ENCODE assay signal across 9 mouse cellular contexts in genomic region chr4:123588353-123589301, GRCm38 (mm10).
A peak's percentile ranks its signal among the peaks of the same experiment; 100 is the strongest.
DNase-seq lines count a peak whose midpoint lies in the region; ATAC-seq and TF ChIP-seq lines count a peak whose summit lies in the region.
"Had no signal": no experiment of that assay in that cellular context is flagged by ENCODE, and none has a peak within 500 bp of the region (broad histone marks: within the 10 kb centered on the region; RNA-seq: fewer than 3 reads in every experiment).

No protein-coding gene starts in this region.

- no peak overlapping the region for H3K4me2 ChIP-seq in liver, postnatal 0 days (ENCODE audit: low read depth, low read length)
- H3K4me2 ChIP-seq in neural tube, embryonic 15.5 days: no peak overlapping the region
- H3K4me2 ChIP-seq: embryonic facial prominence, embryonic 12.5 days had no signal

- TF ChIP-seq EP300 in liver, postnatal 0 days (IDR thresholded peaks at IDR 0.05; ENCODE audit: low read depth): no peak

- no peak overlapping the region for H3K9ac ChIP-seq in liver, postnatal 0 days (replicated peaks)
- no peak overlapping the region for H3K9ac ChIP-seq in neural tube, embryonic 15.5 days (replicated peaks)
- H3K9ac ChIP-seq: embryonic facial prominence, embryonic 12.5 days had no signal

- peak; percentile 42 for ATAC-seq in liver, postnatal 0 days
- no peak for ATAC-seq in neural tube, embryonic 15.5 days (ENCODE audit: low FRiP score)

- no peak overlapping the region for H3K4me3 ChIP-seq in liver, postnatal 0 days (ENCODE audit: low read depth, low read length)
- H3K4me3 ChIP-seq in heart, embryonic 10.5 days: no peak overlapping the region
- no peak overlapping the region for H3K4me3 ChIP-seq in neural tube, embryonic 15.5 days (replicated peaks)
- H3K4me3 ChIP-seq: embryonic facial prominence, embryonic 12.5 days had no signal

- DNase-seq in liver, postnatal 0 days: peak; percentile 27
- no peak for DNase-seq in liver
- peak; percentile 42 for DNase-seq in adrenal gland, adult 8-10 months
- no peak for DNase-seq in heart, embryonic 10.5 days (ENCODE audit: low spot score)
- peak; percentile 58 for DNase-seq in kidney, postnatal 14 days
- no peak for DNase-seq in B cell, adult 2 months
- DNase-seq in spleen, adult 18-20 months: no peak

- H3K9me3 ChIP-seq in liver, postnatal 0 days (ENCODE audit: low read length): no peaks in the 10 kb centered on the region
- H3K9me3 ChIP-seq in heart, embryonic 10.5 days: no peaks in the 10 kb centered on the region
- no peaks in the 10 kb centered on the region for H3K9me3 ChIP-seq in neural tube, embryonic 15.5 days (replicated peaks)
- H3K9me3 ChIP-seq: embryonic facial prominence, embryonic 12.5 days had no signal

- no peaks in the 10 kb centered on the region for H3K36me3 ChIP-seq in liver, postnatal 0 days (replicated peaks; ENCODE audit: insufficient read depth, low read length)
- H3K36me3 ChIP-seq in heart, embryonic 10.5 days: no peaks in the 10 kb centered on the region
- H3K36me3 ChIP-seq in neural tube, embryonic 15.5 days: no peaks in the 10 kb centered on the region
- H3K36me3 ChIP-seq: embryonic facial prominence, embryonic 12.5 days had no signal

- H3K4me1 ChIP-seq in liver, postnatal 0 days (ENCODE audit: insufficient read depth): peaks cover 9% of the 10 kb centered on the region; the same call in 1 of the 2 replicates
- peaks cover 53% of the 10 kb centered on the region for H3K4me1 ChIP-seq in heart, embryonic 10.5 days
- peaks cover 45% of the 10 kb centered on the region for H3K4me1 ChIP-seq in neural tube, embryonic 15.5 days

- H3K27me3 ChIP-seq in liver, postnatal 0 days (ENCODE audit: insufficient read depth, low read length): no peaks in the 10 kb centered on the region
- no peaks in the 10 kb centered on the region for H3K27me3 ChIP-seq in heart, embryonic 10.5 days (ENCODE audit: insufficient read depth, poor library complexity, severe bottlenecking)
- no peaks in the 10 kb centered on the region for H3K27me3 ChIP-seq in neural tube, embryonic 15.5 days (replicated peaks)
- H3K27me3 ChIP-seq: embryonic facial prominence, embryonic 12.5 days had no signal

- TF ChIP-seq CTCF in liver, postnatal 0 days (IDR thresholded peaks at IDR 0.05; ENCODE audit: low read depth): peak; percentile 53

- H3K27ac ChIP-seq in liver, postnatal 0 days (ENCODE audit: low read depth): no peak overlapping the region
- H3K27ac ChIP-seq in heart, embryonic 10.5 days: peak overlapping the region; percentile 38; the same call in 1 of the 2 replicates
- H3K27ac ChIP-seq in neural tube, embryonic 15.5 days (replicated peaks): peak overlapping the region; percentile 43; the same call in 1 of the 2 replicates
- H3K27ac ChIP-seq: embryonic facial prominence, embryonic 12.5 days had no signal

- WGBS in liver, postnatal 0 days (ENCODE audit: insufficient replicate concordance): 39% methylated on average over 7 of the region's 7 CpGs
- 31% methylated on average over 7 of the region's 7 CpGs for WGBS in heart, embryonic 10.5 days
- WGBS in neural tube, embryonic 15.5 days: 35% methylated on average over 7 of the region's 7 CpGs

Comparison
In these comparisons a context has a peak if more than half of its experiments do, and no peak if none do; other contexts are left out.
1. DNase-seq: peak in liver, postnatal 0 days (single experiment), adrenal gland, adult 8-10 months (single experiment) and kidney, postnatal 14 days (single experiment); none in liver (single experiment), heart, embryonic 10.5 days (single experiment), B cell, adult 2 months (0 of 2) and spleen, adult 18-20 months (0 of 2).